Mouse (Mus musculus) lung, adult 2 months (tissue): Measurements from ENCODE around the gene Gstm4.

Experiments
- CTCF ChIP-seq: fragments of 200-500 bp; IDR thresholded peaks from 2 replicates; pipeline ENCODE4 v1.5.1; 2011; ENCODE audit warnings: mild to moderate bottlenecking, low read length, control low read depth; ENCODE audit not compliant: insufficient read depth
- POLR2A ChIP-seq: fragments of 200-500 bp; IDR thresholded peaks from 2 replicates; pipeline ENCODE4 v1.6.1; 2011; ENCODE audit warnings: low read depth, mild to moderate bottlenecking, control low read depth, low read length, borderline replicate concordance; ENCODE audit errors: extremely low read depth

DNA sequence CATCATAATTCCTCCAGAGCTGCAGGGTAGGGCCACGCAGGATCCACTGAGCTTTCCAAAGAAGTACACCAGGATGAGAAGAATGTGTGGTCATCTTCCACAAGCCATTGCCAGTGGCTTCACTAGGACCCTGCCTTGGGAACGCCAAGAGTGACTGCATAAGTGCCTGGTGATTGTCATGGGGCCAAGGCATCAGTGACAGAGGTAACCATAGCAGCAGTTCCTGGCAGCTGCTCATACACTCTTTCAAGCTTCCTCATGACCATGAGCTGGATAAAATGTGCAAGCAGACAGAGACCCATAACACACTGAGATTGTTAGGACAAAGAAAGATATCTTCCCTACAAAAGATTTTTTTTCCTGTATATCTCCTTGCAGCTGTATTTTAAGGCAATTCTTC lies 34.4 kb downstream of the Gstm4 start:
- TF ChIP-seq CTCF, result no peak
- no peak for TF ChIP-seq POLR2A
